Mouse (Mus musculus): ENCODE data around the gene Hsd17b2.

The Hsd17b2 gene

GRCm38 (mm10) chr8:117701859-117702258 is at the start of gene Hsd17b2:
Hsd17b2 (plus strand) TSS chr8:117701904.
- DNase-seq (ENCODE audit: low read depth, low spot score): no peak

DNA sequence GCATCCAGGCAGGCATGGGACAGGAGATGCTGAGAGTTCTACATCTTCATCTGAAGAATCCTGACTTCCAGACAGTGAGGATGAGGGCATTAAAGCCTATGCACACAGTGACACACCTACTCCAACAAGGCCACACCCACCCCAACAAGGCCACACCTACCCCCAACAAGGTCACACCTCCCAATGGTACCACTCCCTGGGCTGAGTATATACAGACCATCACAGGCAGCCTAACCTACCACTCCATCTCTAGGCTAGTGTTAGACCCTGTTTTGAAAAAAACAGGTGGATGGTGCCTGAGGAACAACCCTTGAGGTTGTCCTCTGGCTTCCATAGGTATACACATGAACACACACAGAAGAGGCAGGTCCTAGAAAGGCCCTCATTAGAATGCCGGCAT is 49.4 kb upstream of the Hsd17b2 start:
- DNase-seq (ENCODE audit: low read depth, low spot score): no peak

DNA sequence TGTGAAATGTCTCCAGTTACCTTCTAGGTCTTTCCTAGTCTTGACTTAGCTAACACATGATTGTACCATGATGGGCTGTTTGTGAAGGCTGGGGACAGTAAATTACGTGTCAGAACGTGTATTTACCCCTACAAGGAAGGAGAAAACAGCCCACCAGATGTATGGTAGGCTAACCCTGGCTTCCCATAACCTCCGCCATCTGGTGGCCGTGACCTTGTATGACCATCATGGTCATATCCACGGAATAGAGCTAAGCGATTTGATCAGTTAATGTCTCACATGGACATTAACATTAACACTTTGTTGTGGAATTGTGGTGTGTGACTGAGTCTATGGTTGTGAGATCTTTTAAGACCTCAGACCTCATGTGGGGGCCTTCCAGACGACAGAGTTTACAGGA is 42.7 kb upstream of the Hsd17b2 start:
- peak; percentile 26 for DNase-seq (ENCODE audit: low read depth, low spot score)

DNA sequence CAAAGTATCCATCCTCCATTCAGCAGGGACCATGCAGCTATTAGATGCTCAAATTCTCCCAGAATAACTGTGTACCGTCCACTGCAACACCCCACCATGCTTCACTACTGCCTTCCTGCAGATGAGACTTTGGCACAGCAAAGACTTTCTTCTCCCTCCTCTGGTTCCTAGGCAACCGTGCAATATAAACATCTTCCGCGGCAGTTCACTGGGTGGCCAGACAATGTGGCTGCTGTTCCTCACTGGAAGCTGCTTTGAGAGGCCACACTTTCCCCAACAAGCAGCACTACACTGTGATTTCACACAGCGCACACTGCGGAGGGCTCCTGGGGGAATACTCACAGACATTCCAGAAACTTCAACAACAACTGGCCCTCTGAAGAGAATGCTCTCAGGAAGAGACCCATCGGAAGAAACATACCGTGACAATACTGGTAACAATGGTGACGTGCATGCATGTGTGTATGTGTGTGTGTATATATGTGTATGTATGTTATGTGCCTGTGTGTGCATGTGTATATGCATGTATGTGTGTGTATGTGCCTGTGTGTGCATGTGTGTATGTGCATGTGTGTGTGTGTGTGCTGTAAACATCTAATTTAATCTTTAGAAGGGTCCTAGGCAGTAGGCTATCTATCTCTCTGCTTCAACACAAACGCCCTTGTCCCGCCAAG is 41.2 kb upstream of the Hsd17b2 start:
- DNase-seq (ENCODE audit: low read depth, low spot score): no peak

DNA sequence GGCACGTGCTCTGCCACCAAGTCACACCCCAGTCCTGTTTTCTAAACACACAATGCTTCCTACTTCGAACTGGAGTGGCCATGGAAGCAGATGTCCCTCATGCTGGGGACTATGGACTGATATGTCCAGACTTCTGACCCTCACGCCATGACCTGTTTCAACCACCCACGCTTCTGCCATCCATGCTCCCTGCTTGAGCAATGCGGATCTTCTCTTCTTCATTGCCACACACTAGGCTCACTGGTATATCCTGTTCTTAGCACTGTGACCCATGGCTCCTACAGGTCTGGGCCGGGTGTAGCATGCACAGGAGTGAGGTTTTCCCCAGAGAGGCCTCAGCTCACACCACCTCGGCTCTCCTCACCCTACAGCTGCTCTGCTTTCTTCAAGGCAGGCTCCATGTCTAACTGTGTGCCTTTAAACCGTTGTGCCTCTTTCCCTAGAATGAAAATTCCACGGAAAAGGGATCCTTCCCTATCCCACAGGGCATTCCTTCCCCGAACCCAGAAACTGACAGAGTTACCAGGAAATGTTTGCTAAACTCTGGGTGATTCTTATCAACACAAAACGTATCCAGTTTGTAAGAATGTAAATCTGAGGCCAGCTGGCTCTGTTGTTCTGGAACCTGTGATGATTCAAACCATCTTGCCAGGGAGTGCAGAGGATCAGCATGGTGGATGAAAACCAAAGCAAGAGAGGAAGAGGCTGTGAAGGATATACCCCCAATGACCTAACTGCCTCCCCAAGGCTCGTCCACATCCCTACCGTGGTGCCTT is 34.2 kb upstream of the Hsd17b2 start:
- no peak for DNase-seq (ENCODE audit: low read depth, low spot score)

GRCm38 (mm10) chr8:117670461-117670860 is 31.2 kb upstream of the Hsd17b2 start:
- no peak for DNase-seq (ENCODE audit: low read depth, low spot score)

GRCm38 (mm10) chr8:117672558-117672957 is 29.1 kb upstream of the Hsd17b2 start:
- DNase-seq (ENCODE audit: low read depth, low spot score): no peak

DNA sequence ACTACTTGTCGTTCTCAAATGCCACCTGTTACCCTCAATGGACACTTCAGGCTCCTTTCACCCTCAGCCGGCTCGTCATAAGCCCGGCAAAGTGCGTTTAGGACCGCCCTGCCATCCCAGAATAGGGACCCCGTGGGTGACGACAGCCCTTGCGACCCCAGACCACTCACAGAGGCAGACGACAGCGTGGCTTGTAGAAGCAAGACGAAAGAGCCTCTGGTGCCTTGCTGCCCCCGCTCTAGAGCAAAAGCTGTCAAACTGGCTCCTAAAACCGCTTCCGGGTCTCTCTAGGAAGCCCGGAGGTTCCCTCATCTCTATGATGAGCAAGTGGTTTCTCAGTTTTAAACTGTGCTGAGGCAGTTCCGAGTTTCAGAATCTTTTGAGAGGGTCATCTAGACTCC is 28.3 kb upstream of the Hsd17b2 start, which contains the start of gene Sdr42e1:
TSS of gene Sdr42e1 (minus strand) at position 260 of the 401 bp plus-strand sequence.
- DNase-seq (ENCODE audit: low read depth, low spot score): peak; percentile 50

DNA sequence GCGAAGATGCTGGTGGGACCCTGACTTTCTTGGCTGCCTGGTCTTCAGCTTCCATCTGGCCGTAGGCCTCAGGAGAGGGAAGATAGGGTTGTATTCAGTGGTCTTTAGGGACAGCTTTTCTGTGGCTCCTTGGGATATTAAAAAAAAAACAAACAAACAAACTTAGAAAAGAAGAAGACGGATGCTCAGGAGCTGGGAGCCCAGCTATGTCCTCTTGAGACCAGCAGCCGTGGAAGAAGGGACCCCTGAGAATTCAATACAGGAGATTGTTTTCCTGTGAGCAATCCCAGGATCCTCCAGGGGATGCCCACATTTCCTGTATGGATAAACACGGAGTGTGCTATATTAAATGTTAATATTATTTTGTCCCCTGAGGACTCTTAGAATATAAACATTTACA is 26.5 kb upstream of the Hsd17b2 start:
- no peak for DNase-seq (ENCODE audit: low read depth, low spot score)

GRCm38 (mm10) chr8:117676460-117676859 is 25.2 kb upstream of the Hsd17b2 start:
- DNase-seq (ENCODE audit: low read depth, low spot score): no peak

DNA sequence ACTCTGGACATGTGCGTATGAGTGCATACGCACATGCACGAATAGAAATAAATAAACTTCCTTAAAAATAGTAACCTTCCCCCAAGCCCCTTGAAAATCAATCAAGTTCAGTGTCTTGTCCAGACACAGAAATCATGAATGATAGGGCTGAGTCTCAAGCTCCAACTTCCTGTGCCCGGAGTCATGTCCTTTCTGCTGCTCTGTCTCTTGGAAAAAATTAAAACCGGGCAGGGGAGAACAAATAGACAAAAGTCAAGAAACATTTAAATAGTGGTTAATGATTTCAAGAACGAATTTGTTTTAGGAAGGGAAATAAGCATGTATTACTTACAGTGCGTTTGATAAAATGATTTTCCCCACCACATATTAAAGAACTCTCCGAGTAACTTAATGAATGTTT is 24.7 kb upstream of the Hsd17b2 start:
- DNase-seq (ENCODE audit: low read depth, low spot score): no peak

- no peak for DNase-seq (ENCODE audit: low read depth, low spot score)
Observed at GRCm38 (mm10) chr8:117678650-117679049, 23.1 kb upstream of the Hsd17b2 start.

DNA sequence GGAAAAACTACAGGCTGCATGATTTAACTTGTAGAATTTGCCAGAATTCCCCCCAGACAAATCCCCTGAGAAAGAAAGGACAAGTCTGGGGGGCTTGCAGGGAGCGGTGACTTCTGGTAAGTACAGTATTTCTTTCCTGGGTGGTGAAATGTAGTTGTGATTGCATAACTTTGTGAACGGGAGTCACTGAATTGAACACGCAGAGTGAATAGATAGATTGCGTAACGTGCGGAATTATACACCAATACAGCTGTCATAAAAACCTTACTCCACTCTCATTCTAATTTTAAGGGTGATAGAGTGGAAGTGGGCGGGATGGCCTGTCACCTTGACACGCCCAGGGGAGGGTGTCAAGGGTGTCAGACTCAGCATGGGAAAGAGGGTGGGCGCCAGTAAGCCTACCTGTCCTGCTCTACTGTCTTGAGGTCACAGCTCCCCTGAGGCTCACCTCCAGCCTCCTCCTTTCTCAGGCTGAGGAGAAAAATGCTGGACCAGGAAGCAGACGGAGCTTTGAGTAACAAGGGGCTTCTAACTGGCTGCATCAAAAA is 17.7 kb upstream of the Hsd17b2 start:
- DNase-seq (ENCODE audit: low read depth, low spot score): no peak

GRCm38 (mm10) chr8:117684504-117684903 is 17.2 kb upstream of the Hsd17b2 start:
- DNase-seq (ENCODE audit: low read depth, low spot score): no peak

DNA sequence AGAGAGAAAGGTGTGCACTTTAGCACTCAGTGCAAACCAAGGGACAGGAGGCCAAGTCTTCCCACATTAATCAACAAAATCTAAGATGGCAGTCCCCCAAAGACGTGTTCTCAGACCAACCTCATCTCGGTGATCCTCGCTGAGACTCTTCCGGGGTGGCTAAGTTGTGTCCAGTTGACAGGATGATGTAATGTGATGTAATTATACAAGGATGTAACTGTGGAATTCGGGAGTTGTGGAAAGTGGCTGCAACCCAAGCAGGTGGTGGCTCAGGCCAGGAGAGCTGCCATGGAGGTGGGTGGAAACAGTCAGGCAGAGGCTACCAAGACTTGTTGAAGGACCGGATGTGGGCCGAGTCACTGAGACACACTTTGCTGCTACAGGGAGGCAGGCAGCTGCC is 13.8 kb upstream of the Hsd17b2 start:
- no peak for DNase-seq (ENCODE audit: low read depth, low spot score)

GRCm38 (mm10) chr8:117692131-117692530 is 9.6 kb upstream of the Hsd17b2 start:
- DNase-seq (ENCODE audit: low read depth, low spot score): no peak

DNA sequence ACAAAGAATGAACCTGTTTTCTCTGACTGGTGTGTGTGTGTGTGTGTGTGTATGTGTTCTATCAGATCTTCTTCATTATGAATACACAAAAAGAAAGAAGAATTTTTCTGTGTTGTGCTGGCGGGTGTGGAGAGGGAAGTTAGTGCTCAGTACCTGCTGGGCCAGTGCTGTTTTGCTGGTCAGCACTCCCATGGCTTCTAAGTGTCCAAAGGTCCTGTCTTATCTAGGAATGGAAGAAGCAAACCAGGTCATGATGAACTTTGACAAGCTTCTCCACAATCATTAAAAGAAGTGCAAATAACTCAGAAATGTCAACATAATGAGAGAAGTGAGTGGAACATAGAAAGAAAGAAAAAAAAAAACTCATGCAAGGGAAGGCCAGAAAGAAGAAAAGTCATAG is 6.1 kb upstream of the Hsd17b2 start:
- DNase-seq (ENCODE audit: low read depth, low spot score): no peak

DNA sequence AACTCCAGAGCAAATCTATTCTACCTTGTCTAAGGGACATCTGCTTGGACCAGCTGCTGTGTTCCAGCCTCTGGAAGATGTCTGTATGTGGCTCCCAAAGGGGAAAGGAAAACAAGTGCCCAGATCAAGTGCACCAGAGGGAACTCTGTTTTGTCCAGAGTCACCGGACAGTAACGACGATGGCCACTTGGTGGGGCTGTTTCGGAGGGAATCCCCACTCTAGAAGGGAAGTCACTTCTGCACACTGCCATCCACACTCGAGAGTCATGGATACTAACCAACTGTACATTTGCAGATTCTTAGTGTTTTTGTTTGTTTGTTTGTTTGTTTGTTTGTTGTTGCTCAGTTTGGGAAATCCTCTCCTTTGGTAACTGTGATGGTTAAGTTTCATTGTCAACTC is 4.5 kb upstream of the Hsd17b2 start:
- peak; percentile 39 for DNase-seq (ENCODE audit: low read depth, low spot score)

- DNase-seq (ENCODE audit: low read depth, low spot score): peak; percentile 33
Observed at GRCm38 (mm10) chr8:117700699-117701098, 1.0 kb upstream of the Hsd17b2 start.

DNA sequence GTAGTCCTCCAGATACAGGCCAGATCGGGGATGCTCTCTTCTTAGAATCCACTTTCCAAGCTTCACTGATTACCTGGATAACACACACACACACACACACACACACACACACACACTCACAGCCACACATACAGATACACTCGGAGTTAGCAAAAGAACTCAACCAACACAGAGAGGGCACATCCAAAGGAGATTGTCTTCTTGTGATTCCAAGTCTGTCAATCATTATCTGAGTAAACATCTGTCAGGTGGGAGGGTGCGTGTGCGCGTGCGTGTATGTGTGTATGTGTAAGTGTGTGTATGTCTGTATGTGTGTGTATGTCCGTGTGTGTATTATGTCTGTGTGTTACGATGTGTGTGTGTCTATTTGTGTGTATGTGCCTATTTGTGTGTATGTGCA is 458 bp upstream of the Hsd17b2 start:
- DNase-seq (ENCODE audit: low read depth, low spot score): no peak

- DNase-seq (ENCODE audit: low read depth, low spot score): no peak
Observed at GRCm38 (mm10) chr8:117702701-117703100, 997 bp downstream of the Hsd17b2 start.

DNA sequence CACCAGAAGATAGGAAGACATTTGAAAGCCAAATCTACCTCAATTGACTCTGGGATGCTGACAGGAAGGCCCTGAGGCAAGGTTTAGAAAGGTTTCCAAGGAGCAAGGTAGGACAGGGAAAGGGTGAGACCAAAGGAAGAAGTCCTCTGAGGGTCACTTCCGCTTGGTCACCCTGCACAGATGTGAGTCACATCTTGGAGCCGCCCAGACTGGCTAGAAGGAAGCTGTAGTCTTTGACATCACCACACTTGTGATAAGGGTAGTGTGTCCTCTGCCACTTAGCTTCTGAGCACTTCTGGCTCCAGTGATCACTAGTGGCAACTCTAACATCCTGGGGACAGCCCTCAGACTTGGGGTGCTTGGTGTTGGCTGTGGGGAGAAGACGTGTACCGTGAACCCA is 4.4 kb downstream of the Hsd17b2 start:
- DNase-seq (ENCODE audit: low read depth, low spot score): no peak

DNA sequence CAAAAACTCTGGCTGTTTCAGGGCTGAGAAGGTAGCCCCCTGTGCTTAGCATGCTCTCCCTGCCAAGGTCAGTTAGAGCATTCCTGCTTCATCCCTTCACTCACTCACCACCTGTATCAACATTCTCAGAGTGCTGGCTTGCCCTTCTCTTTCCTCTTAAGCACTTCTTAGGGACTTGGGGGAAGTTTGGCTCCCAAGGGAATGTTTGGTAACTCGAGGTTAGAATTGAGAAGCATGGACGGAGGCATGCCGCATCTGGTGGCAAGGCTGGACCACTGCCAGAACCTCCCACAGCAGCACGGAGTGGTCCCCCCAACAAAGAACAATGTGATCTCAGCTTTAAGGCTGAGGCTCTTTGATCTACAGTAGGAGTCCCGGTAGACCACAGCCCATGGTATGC is 10.5 kb downstream of the Hsd17b2 start:
- no peak for DNase-seq (ENCODE audit: low read depth, low spot score)
